Mouse (Mus musculus) liver, embryonic 14.5 days (tissue): Measurements from ENCODE around the gene Sc5d. TPM values are rescaled to one million over a fixed set of nuclear protein-coding genes. Genes with fewer than 3 reads are reported as not detected.

ENCODE experiments used
- ATAC-seq: fragments of 200-750 bp; cut with Nextera tagmentation; 2 replicates; pipeline ENCODE4 v1.8.0; 2017; ENCODE audit warnings: moderate number of reproducible peaks, mild to moderate bottlenecking, moderate library complexity; ENCODE audit not compliant: insufficient read depth
- DNase-seq, 3 experiments: peaks; one replicate each; pipeline ENCODE4 v3.0.0-alpha.2; 2012 to 2013; ENCODE audit warnings: low read depth in 3 of 3, low spot score in 3 of 3
- H3K27ac ChIP-seq: fragments of 300-500 bp; sonication (generic); 2 replicates; pipeline ENCODE4 v1.5.1; 2014; ENCODE audit warnings: moderate library complexity, mild to moderate bottlenecking, control low read depth, inconsistent platforms
- H3K27me3 ChIP-seq: fragments of 300-500 bp; sonication (generic); 2 replicates; pipeline ENCODE4 v1.6.1; 2014; ENCODE audit warnings: mild to moderate bottlenecking, low read length, moderate library complexity; ENCODE audit not compliant: control insufficient read depth, insufficient read depth
- H3K36me3 ChIP-seq: fragments of 300-500 bp; sonication (generic); replicated peaks from 2 replicates; pipeline ENCODE4 v1.6.1; 2014; ENCODE audit warnings: low read depth; ENCODE audit not compliant: control insufficient read depth, insufficient read depth
- H3K4me1 ChIP-seq, 2 experiments: fragments of 200-500 bp in 1 of 2; fragments of 300-500 bp in 1 of 2; sonication (generic) in 1 of 2; replicated peaks; 2 replicates each; pipeline ENCODE4 v1.6.1; 2012 to 2014; ENCODE audit warnings: antibody characterized with exemption in 1 of 2, inconsistent platforms in 1 of 2, low read length in 1 of 2; ENCODE audit not compliant: control insufficient read depth in 2 of 2, insufficient read depth in 2 of 2
- H3K4me2 ChIP-seq: fragments of 300-500 bp; sonication (generic); 2 replicates; pipeline ENCODE4 v1.6.1; 2014; ENCODE audit warnings: low read depth, mild to moderate bottlenecking, control low read depth, moderate library complexity
- H3K4me3 ChIP-seq, 2 experiments: fragments of 200-500 bp in 1 of 2; fragments of 300-500 bp in 1 of 2; sonication (generic) in 1 of 2; 2 replicates each; pipeline ENCODE4 v1.5.1; 2012 to 2014; ENCODE audit warnings: low read depth in 2 of 2, low read length in 2 of 2, mild to moderate bottlenecking in 2 of 2, control low read depth in 1 of 2, inconsistent platforms in 1 of 2, moderate library complexity in 1 of 2; ENCODE audit not compliant: insufficient read depth in 1 of 2
- H3K9ac ChIP-seq: fragments of 300-500 bp; sonication (generic); replicated peaks from 2 replicates; pipeline ENCODE4 v1.6.1; 2014; ENCODE audit warnings: mild to moderate bottlenecking, control low read depth, moderate library complexity
- H3K9me3 ChIP-seq: fragments of 300-500 bp; sonication (generic); 2 replicates; pipeline ENCODE4 v1.6.1; 2016; ENCODE audit warnings: low read length, mixed read lengths; ENCODE audit not compliant: control insufficient read depth
- CTCF ChIP-seq: IDR thresholded peaks from 2 replicates; pipeline ENCODE4 v1.5.1; 2016; ENCODE audit warnings: antibody characterized with exemption, low read depth, control low read depth
- EP300 ChIP-seq: IDR thresholded peaks from 2 replicates; pipeline ENCODE4 v1.6.1; 2016; ENCODE audit warnings: antibody characterized with exemption, low read depth
- WGBS: fragments of 180-500 bp; shearing (Covaris S2); extraction: QIAGEN DNeasy Blood & Tissue Kit; methylation state at CpG from one replicate; pipeline ENCODE4 v1.1.7; 2014; ENCODE audit not compliant: insufficient replicate concordance; 5-methylcytosine and 5-hydroxymethylcytosine counted together
- polyA plus RNA-seq, 2 experiments: library from polyadenylated mRNA; depleted of rRNA in 1 of 2; stranded (reverse) in 1 of 2; unstranded in 1 of 2; fragments of >200 nt; fragmentation: Nextera tagmentation in 1 of 2; extraction: Ambion mirVana in 1 of 2; gene quantifications; 2 replicates each; pipeline versions ENCODE4 v1.2.1 to v1.2.3; 2012 to 2014

Gene Sc5d
- polyA plus RNA-seq, 2 experiments, result 39.2 to 59.2 TPM

DNA sequence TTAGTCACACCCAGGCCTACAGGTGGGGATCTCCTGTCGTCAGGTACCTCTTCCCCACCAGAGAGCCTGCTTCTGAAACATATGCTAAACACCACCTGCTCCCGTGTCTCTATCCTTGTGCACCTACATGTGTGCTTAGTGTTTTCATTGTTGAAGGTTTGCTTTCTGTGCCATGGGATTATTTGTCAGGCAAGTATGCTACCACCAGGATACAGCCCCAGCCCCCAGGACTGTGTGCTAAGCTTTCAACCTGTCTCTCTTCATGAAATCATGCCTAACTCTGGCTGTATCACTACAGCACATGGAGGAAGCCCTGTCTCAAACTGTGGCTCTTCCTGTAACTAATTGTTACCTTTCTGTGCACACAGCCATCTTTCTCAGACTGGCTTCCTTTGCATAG lies 30.1 kb upstream of the Sc5d start:
- H3K27ac ChIP-seq, result no peak overlapping the region
- no peak for TF ChIP-seq CTCF
- no peak for TF ChIP-seq EP300
- 49% methylated on average over 2 of the region's 2 CpGs for WGBS
- H3K9ac ChIP-seq, result no peak overlapping the region
- H3K4me1 ChIP-seq, result no peaks in the 10 kb centered on the region; a peak in 1 of 4 replicates
- DNase-seq, result no peak
- ATAC-seq, result no peak
- H3K27me3 ChIP-seq, result no peaks in the 10 kb centered on the region
- H3K4me3 ChIP-seq, result no peak overlapping the region
- H3K4me2 ChIP-seq, result no peak overlapping the region
- H3K36me3 ChIP-seq, result no peaks in the 10 kb centered on the region
- no peaks in the 10 kb centered on the region for H3K9me3 ChIP-seq

DNA sequence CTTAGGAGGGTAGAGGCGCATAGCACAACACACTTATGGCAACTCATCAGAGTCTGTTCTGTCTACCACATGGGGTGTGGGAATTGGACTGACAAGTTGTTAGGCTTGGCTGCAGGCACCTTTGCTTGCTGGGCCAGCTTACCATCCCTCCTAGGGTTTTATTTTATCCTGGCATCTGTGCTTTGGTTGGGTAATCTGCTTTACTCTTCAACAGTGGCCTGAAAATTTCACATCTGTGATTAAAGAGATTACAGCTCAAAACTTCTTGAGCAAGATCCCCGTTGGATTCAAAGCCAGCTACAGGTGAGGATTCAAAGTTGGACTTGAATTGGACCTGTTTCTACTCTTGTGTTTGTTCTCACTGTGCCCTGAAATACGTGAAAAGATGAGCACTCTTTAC lies 29.5 kb upstream of the Sc5d start:
- Histone ChIP-seq H3K9me3 (no peaks in the 10 kb centered on the region), H3K36me3 (no peaks in the 10 kb centered on the region), H3K4me3 (no peak overlapping the region), H3K27me3 (no peaks in the 10 kb centered on the region), H3K27ac (no peak overlapping the region), H3K4me1 (no peaks in the 10 kb centered on the region; a peak in 1 of 4 replicates), H3K4me2 (no peak overlapping the region), H3K9ac (no peak overlapping the region)
- WGBS, result 57% methylated on average over 3 of the region's 3 CpGs
- no peak for ATAC-seq
- TF ChIP-seq EP300 (no peak), CTCF (no peak)
- DNase-seq, result no peak

DNA sequence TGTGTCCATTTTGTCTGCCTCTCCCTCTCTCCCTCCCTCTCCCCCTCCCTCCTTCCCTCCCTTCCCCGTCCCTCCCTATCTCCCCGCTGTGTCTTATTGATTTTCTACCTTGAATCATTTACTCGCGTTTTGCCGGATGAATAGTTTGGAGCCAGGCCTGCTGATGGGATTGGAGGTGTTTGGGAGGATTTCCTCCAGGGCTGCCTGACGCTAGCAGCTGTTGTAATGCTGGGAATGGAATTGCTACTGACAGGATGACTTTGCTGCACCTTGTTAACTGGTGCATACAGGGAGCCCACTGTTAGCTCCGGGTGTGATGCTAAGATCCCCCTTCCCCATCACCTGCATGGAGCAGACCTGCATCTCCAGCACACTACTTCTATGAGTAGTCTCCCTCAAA lies 29.0 kb upstream of the Sc5d start:
- Histone ChIP-seq H3K27me3 (no peaks in the 10 kb centered on the region), H3K4me2 (no peak overlapping the region), H3K4me3 (no peak overlapping the region), H3K4me1 (no peaks in the 10 kb centered on the region; a peak in 1 of 4 replicates), H3K9me3 (no peaks in the 10 kb centered on the region), H3K9ac (no peak overlapping the region), H3K27ac (no peak overlapping the region), H3K36me3 (no peaks in the 10 kb centered on the region)
- TF ChIP-seq CTCF, result no peak
- no peak for TF ChIP-seq EP300
- ATAC-seq, result no peak
- no peak for DNase-seq
- 53% methylated on average over 7 of the region's 7 CpGs for WGBS

DNA sequence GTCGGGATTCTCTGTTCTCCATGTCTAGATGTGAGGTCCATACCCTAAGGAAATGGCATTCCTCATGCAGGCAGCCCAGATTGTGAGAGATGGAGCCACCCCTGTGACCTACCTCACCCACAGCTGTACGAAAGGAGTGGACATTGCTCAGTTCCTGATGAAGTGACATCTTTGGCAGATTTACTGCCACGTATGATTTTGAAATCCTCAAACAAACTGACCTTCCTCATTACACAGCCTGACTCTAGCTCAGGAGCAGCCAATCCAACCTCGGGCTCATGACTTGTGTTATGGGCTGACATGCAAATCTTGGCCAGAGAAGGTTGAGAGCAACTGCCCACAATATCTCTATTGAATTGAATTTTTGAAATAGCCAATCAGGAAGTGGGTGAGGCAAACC lies 15.6 kb upstream of the Sc5d start:
- Histone ChIP-seq H3K27me3 (no peaks in the 10 kb centered on the region), H3K4me3 (no peak overlapping the region), H3K4me1 (no peaks in the 10 kb centered on the region), H3K9me3 (no peaks in the 10 kb centered on the region), H3K4me2 (no peak overlapping the region), H3K27ac (no peak overlapping the region), H3K36me3 (no peaks in the 10 kb centered on the region), H3K9ac (no peak overlapping the region)
- 30% methylated on average over 4 of the region's 4 CpGs for WGBS
- TF ChIP-seq CTCF (no peak), EP300 (no peak)
- no peak for ATAC-seq
- DNase-seq, result no peak

DNA sequence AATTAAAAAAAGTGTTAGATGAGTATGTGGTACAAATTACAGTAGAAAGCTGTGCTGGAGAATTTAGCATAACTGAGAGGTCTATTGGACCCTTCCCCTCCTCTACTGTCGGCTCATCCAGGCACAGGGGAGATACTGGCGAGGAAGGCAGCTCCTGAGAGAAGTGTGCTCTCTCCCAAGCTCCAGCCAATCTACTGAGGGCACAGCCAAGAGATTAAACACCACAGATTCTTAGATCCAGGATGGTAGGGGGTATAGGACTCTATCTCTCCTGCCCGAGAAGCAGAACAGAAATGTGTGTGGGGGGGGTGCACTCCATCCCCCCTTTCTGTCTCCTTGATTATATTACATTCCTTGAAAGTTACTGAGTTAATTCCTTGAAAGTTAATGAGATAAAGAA lies 14.0 kb upstream of the Sc5d start:
- DNase-seq (no peak), ATAC-seq (no peak)
- Histone ChIP-seq H3K27ac (no peak overlapping the region), H3K9me3 (no peaks in the 10 kb centered on the region), H3K4me2 (no peak overlapping the region), H3K9ac (no peak overlapping the region), H3K4me1 (no peaks in the 10 kb centered on the region; a peak in 1 of 4 replicates), H3K4me3 (no peak overlapping the region), H3K27me3 (no peaks in the 10 kb centered on the region), H3K36me3 (no peaks in the 10 kb centered on the region)
- 56% methylated on average over 3 of the region's 3 CpGs for WGBS
- TF ChIP-seq EP300, result no peak
- no peak for TF ChIP-seq CTCF

DNA sequence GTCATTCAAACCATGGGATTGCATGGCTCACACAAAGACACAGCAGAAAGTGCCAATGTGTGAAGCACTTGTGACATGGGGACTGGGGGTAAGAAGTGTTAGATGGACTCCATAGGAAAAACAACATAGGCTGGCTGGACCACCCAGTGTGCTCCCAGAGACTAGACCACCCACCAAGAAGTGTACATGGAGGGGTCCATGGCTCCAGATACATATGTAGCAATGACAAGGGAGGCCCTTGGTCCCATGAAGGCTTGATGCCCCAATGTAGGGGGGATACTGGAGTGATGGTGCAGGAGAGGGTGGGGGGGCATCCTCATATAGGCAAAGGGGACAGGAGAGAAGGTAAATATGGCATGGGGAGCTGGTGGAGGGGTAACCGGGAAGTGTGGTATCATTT lies 13.6 kb upstream of the Sc5d start:
- Histone ChIP-seq H3K4me1 (peaks cover 0 to 1% of the 10 kb centered on the region in 2 experiments; a peak in 1 of 4 replicates), H3K4me3 (no peak overlapping the region), H3K27ac (no peak overlapping the region), H3K27me3 (no peaks in the 10 kb centered on the region), H3K4me2 (no peak overlapping the region), H3K9ac (no peak overlapping the region), H3K36me3 (no peaks in the 10 kb centered on the region), H3K9me3 (no peaks in the 10 kb centered on the region)
- no peak for DNase-seq
- ATAC-seq, result no peak
- WGBS, result 81% methylated on average over 1 of the region's 1 CpGs
- TF ChIP-seq EP300, result no peak
- TF ChIP-seq CTCF, result no peak
